Mouse (Mus musculus): Measurements from ENCODE around the gene Pou6f1.

GRCm38 (mm10) chr15:100614996-100615824 lies 15.4 kb upstream of the Pou6f1 start, which contains the start of gene Dazap2:
- TF ChIP-seq EP300 (IDR thresholded peaks at IDR 0.05; ENCODE audit: low read length) (no peak), MYC (IDR thresholded peaks at IDR 0.05; ENCODE audit: low read depth, low read length) (no peak), TBP (conservative IDR thresholded peaks at IDR 0.05; ENCODE audit: low read depth, low read length) (peak; percentile 37; the same call in 1 of the 2 replicates), POLR2A (IDR thresholded peaks at IDR 0.05; ENCODE audit: low read depth, low read length) (peak; percentile 73), GABPA (IDR thresholded peaks at IDR 0.05; ENCODE audit: insufficient replicate concordance, low read depth, low read length) (no peak), RCOR1 (conservative IDR thresholded peaks at IDR 0.05; ENCODE audit: low read depth, low read length) (0 out of 2 replicates have a peak, but pooled peaks have one; percentile 14), CTCF (conservative IDR thresholded peaks at IDR 0.05 in 1 of 2, IDR thresholded peaks at IDR 0.05 in 1 of 2; ENCODE audit: low read depth in 2 of 2, low read length in 2 of 2) (peak in 1 of 2 experiments; percentile 28; a peak in 1 of 4 replicates), USF1 (IDR thresholded peaks at IDR 0.05; ENCODE audit: low read depth, low read length) (peak; percentile 97), PAX5 (IDR thresholded peaks at IDR 0.05; ENCODE audit: low read length) (no peak)

All from CH12.LX (cell line).